Mouse (Mus musculus): ENCODE results near the gene Lcn5.

- no peak for TF ChIP-seq POLR2A (IDR thresholded peaks at IDR 0.05; ENCODE audit: insufficient read depth, low read length)
- no peak for TF ChIP-seq CTCF (IDR thresholded peaks at IDR 0.05; ENCODE audit: low read depth, low read length)
- TF ChIP-seq EP300 (IDR thresholded peaks at IDR 0.05; ENCODE audit: insufficient read depth, low read depth, low read length), result no peak
These were observed 29.0 kb upstream of the Lcn5 start for GRCm38 (mm10) chr2:25628738-25629137.

Measured in ES-Bruce4 (cell line).